Mouse (Mus musculus): ENCODE measurements at regions not wholly inside any gene's neighbourhood (a gene's known extent, or its start where the extent isn't known, plus 50 kb on each side); places are given as distances from the start of the nearest gene placed in this dataset.
"Not testable (repeated sequence)": the region's sequence is repeated elsewhere in the genome, so short reads cannot be mapped to it uniquely, and the experiment has no call there.

- no peak for DNase-seq (ENCODE audit: low read depth, low spot score)
Observed at GRCm38 (mm10) chr7:82047456-82047855, 55.4 kb upstream of the Bnc1 start.

GRCm38 (mm10) chr7:82053411-82053810 is 61.3 kb upstream of the Bnc1 start:
- no peak for DNase-seq (ENCODE audit: low read depth, low spot score)

- DNase-seq (ENCODE audit: low read depth, low spot score), result peak; percentile 4
Observed at GRCm38 (mm10) chr7:82056551-82057230, 64.6 kb upstream of the Bnc1 start.

GRCm38 (mm10) chr7:82063407-82063806 is 71.3 kb upstream of the Bnc1 start:
- no peak for DNase-seq (ENCODE audit: low read depth, low spot score)

GRCm38 (mm10) chr7:82069629-82070450 is 77.7 kb upstream of the Bnc1 start:
- DNase-seq (ENCODE audit: low read depth, low spot score), result no peak

GRCm38 (mm10) chr7:82070946-82071727 is 79.0 kb upstream of the Bnc1 start:
- DNase-seq (ENCODE audit: low read depth, low spot score), result no peak

- DNase-seq (ENCODE audit: low read depth, low spot score), result no peak
Observed at GRCm38 (mm10) chr7:82075359-82075758, 83.3 kb upstream of the Bnc1 start.

- no peak for DNase-seq (ENCODE audit: low read depth, low spot score)
Observed at GRCm38 (mm10) chr7:82081851-82082250, 89.8 kb upstream of the Bnc1 start.

GRCm38 (mm10) chr7:82082883-82083282 is 90.8 kb upstream of the Sh3gl3 start:
- peak; percentile 13 for DNase-seq (ENCODE audit: low read depth, low spot score)

GRCm38 (mm10) chr7:82084473-82084872 is 89.2 kb upstream of the Sh3gl3 start:
- DNase-seq (ENCODE audit: low read depth, low spot score), result no peak

GRCm38 (mm10) chr7:82085205-82085604 is 88.4 kb upstream of the Sh3gl3 start:
- no peak for DNase-seq (ENCODE audit: low read depth, low spot score)

GRCm38 (mm10) chr7:82098136-82098535 is 75.5 kb upstream of the Sh3gl3 start:
- DNase-seq (ENCODE audit: low read depth, low spot score), result no peak

- DNase-seq (ENCODE audit: low read depth, low spot score), result no peak
Observed at GRCm38 (mm10) chr7:82101314-82101713, 72.3 kb upstream of the Sh3gl3 start.

- no peak for DNase-seq (ENCODE audit: low read depth, low spot score)
Observed at GRCm38 (mm10) chr7:82105631-82106030, 68.0 kb upstream of the Sh3gl3 start.

- DNase-seq (ENCODE audit: low read depth, low spot score), result not testable (repeated sequence)
Observed at GRCm38 (mm10) chr7:82109141-82109540, 64.5 kb upstream of the Sh3gl3 start.

GRCm38 (mm10) chr7:82109550-82109949 is 64.1 kb upstream of the Sh3gl3 start:
- DNase-seq (ENCODE audit: low read depth, low spot score), result no peak

- no peak for DNase-seq (ENCODE audit: low read depth, low spot score)
Observed at GRCm38 (mm10) chr7:82109977-82110376, 63.7 kb upstream of the Sh3gl3 start.

- DNase-seq (ENCODE audit: low read depth, low spot score), result no peak
Observed at GRCm38 (mm10) chr7:82112046-82112445, 61.6 kb upstream of the Sh3gl3 start.

GRCm38 (mm10) chr7:82115646-82116045 is 58.0 kb upstream of the Sh3gl3 start:
- DNase-seq (ENCODE audit: low read depth, low spot score), result no peak

GRCm38 (mm10) chr7:82119266-82119665 is 54.4 kb upstream of the Sh3gl3 start:
- peak; percentile 39 for DNase-seq (ENCODE audit: low read depth, low spot score)

GRCm38 (mm10) chr7:82119866-82120265 is 53.8 kb upstream of the Sh3gl3 start:
- DNase-seq (ENCODE audit: low read depth, low spot score), result no peak

- DNase-seq (ENCODE audit: low read depth, low spot score), result peak; percentile 38
Observed at GRCm38 (mm10) chr7:82121746-82122145, 51.9 kb upstream of the Sh3gl3 start.
